Mouse (Mus musculus) adrenal gland, adult 10 weeks (tissue): Measurements from ENCODE around the gene Gm17655. TPM values are rescaled to one million over a fixed set of nuclear protein-coding genes. Genes with fewer than 3 reads are reported as not detected.

Source experiments
- polyA plus RNA-seq: library from polyadenylated mRNA; stranded (reverse); fragments of 350-450 nt; fragmentation: Illumina TruSeq; extraction: RNeasy Lipid Tissue Mini Kit (QIAGEN cat#74804); gene quantifications from one replicate; pipeline ENCODE4 v1.2.3, GENCODE M21; 2014; ENCODE audit warnings: low read depth, low replicate concordance

Gene Gm17655
- 15.3 TPM for polyA plus RNA-seq

DNA sequence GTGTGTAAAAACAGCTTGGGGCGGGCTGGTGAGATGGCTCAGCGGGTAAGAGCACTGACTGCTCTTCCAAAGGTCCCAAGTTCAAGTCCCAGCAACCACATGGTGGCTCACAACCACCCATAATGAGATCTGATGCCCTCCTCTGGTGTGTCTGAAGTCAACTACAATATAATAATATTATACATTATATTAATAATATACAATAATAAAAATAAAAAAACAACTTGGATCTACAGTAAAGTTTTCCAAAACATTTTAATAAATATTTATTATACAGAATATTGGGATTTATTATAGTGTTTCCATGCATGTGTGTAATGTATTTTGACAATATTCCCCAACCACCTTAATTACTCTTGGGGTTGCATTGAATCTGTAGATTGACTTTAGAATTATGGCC, at the start of gene Gm17655:
Gm17655 (minus strand) TSS at position 101 of the 400 bp plus-strand sequence.

DNA sequence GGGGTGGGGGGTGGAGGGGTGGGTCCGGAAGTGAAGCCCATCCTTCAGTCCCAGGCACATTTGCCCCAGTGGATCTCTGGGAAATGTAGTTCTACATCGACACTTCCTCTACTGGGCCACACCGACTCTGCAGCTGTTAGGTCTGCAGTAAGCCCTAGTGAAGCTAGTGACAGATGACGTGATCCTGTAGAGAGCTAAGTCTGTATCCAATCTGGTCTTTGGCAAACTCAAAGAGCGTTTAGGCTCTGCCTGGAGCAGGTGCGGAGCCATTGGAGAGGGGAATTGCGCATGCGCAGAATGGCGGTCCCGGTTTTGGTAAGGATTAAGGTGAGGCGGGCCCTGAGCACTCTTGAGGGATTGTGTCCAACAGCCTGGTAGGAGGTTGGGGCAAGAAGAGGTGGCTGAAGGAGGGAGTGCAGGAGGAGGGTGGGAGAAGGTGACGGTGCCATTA, 37.7 kb upstream of the Gm17655 start, which contains the start of gene Zfp605:
Zfp605 (plus strand) TSS at position 102 of the 451 bp plus-strand sequence.

DNA sequence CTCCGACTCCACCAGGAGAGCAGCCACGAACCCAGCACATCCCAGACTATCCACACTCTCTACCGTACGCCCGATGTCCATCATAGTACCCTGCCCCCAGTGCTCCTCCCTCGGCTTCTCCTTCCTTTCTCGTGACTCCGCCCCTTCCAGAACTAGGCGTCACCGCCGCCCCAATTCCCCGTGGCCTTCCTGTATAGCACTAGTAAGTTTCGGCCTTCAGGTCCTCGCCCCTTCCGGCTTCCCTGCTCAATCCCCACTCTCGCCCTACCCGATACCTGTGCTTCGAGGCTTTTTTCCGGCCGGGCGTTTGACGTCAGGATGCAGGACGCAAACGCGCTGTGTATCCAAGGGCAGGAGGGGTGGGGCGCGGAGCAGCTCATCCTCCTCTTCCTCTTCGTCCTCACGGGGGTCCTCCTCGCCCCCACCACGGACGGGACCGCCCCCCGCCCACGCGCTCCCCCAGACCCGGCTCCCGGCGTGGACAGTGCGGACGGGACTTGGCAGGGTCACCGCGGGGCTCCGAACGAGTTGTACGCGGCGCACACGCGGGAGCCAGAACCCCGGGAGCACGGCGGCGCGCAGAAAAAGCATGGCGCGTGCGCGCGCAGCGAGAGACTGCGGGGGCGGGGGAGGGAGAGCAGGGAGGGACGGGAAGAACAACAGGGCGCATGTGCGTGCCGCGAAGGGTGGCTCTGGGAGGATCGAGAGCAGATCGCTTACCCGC, 35.4 kb upstream of the Gm17655 start, which contains the start of gene Gtpbp6:
Gtpbp6 (minus strand) TSS at position 617 of the 724 bp plus-strand sequence.

DNA sequence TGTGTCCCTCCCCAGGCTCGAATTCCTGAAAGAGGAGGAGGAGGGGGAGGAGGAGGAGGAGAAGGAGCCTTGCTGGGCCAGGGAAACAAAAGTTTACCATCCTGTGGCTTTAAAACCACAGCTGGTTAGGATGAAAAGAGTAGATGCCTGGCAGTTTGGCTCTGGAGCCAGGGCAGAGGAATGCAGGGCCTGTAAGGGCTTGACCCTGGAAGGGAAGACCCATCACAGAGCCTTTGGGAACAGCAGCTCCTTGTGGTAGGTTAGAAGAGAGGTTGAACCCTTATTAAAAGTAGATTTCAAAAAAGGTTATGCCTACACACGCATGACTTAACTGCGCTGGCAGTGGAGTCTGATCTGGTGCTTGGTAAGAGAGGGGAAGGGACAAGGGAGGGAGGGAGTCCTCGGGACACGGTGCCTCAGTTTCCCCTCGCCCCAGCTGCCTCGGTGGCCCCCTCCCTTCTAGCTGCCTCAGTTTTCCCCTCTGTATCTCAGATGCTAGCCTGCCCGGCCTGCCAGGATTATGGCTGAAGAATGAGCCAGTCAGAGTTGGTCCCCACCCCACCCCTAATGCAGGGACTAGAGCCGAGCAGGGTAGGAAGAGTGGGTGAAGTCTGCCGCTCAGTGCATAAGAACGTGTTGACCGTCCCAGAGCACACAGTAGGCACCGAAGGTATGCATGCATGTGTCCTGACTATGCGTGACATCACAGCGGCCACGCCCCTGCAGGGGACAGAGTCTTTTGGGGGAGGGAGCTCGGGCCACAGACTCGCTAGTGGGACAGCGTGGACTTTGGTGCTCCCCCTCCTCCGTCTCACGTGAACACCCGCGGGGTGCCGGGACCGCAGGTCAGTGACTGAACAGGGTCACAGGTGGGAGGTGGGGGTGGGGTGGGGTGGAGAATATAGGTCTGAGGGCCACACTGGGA, 27.6 kb upstream of the Gm17655 start, which contains the start of gene Plcxd1:
Plcxd1 (plus strand) TSS at position 314 of the 925 bp plus-strand sequence.

DNA sequence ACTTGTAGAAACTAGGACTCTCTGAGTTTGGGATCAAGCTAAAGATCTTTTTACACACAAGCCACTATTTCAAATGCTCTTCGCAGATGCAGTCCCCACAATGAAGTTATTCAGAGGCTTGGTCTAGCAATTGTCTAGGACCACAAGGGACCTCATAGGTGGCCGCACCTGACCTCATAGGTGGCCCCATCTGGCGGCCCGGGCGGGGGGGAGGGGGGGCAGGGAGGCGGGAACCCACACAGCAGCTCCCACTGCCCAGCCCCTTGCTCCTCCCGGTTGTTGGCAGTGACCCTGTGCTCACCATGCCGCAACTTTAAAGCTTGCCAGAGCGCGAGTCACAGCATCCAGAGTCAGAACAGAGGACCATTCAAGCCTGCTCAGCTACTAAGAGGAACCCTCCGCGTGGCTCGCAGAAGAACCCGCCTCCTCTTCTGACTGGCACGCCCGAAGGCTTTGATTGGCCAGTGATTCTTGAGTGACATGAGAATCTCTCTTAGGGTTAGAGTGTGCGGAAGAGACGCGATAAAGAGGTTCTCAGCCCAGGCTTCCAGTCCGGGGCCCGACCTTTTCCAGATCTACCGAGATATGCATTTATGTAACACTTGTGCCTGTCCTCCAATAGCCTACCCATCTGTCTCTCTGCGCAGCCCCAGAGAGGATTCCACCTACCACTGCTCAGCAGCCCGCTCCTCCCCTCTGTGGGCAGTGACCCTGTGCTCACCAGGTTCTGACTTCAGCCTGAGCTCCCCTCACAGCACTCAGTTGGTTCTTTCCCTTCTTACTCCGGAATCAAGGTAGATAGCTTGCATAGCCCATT, 21.9 kb upstream of the Gm17655 start, which contains the start of gene Gm35315:
Gm35315 (minus strand) TSS at position 391 of the 817 bp plus-strand sequence.

Other genes starting within 250 kb of the Gm17655 start
- 27.5 TPM for gene Gm15446, start 149.1 kb downstream of the Gm17655 start, polyA plus RNA-seq
- 114 TPM for gene Zfp932, start 76.0 kb downstream of the Gm17655 start, polyA plus RNA-seq
- 1.6 TPM for gene Gm35315, start 21.9 kb upstream of the Gm17655 start, polyA plus RNA-seq
- gene Plcxd1, start 27.5 kb upstream of the Gm17655 start, polyA plus RNA-seq, result not detected
- gene Gtpbp6, start 35.7 kb upstream of the Gm17655 start, polyA plus RNA-seq, result not detected
- 17.5 TPM for gene Zfp605, start 37.6 kb upstream of the Gm17655 start, polyA plus RNA-seq
- gene Chfr, start 63.3 kb upstream of the Gm17655 start, polyA plus RNA-seq, result 20.0 TPM
- 21.9 TPM for gene Golga3, start 104.2 kb upstream of the Gm17655 start, polyA plus RNA-seq
- 76.6 TPM for gene Ankle2, start 158.5 kb upstream of the Gm17655 start, polyA plus RNA-seq
- 46.5 TPM for gene Pgam5, start 197.4 kb upstream of the Gm17655 start, polyA plus RNA-seq
- 8.0 TPM for gene Pxmp2, start 213.7 kb upstream of the Gm17655 start, polyA plus RNA-seq
- gene Pole, start 213.8 kb upstream of the Gm17655 start, polyA plus RNA-seq, result 2.6 TPM